Mouse (Mus musculus) kidney, embryonic 14.5 days (tissue): Measurements from ENCODE around the gene Faf1. TPM values are rescaled to one million over a fixed set of nuclear protein-coding genes. Genes with fewer than 3 reads are reported as not detected.

Experiments used
- ATAC-seq: fragments of 200-750 bp; cut with Nextera tagmentation; 2 replicates; pipeline ENCODE4 v1.8.0; 2017; ENCODE audit warnings: moderate number of reproducible peaks, mild to moderate bottlenecking, moderate TSS enrichment, moderate library complexity; ENCODE audit not compliant: low FRiP score, low TSS enrichment
- H3K27ac ChIP-seq: fragments of 300-500 bp; sonication (generic); 2 replicates; pipeline ENCODE4 v1.5.1; 2014; ENCODE audit warnings: low read depth, mild to moderate bottlenecking, low read length, moderate library complexity, mixed read lengths
- H3K27me3 ChIP-seq: fragments of 300-500 bp; sonication (generic); 2 replicates; pipeline ENCODE4 v1.6.1; 2014; ENCODE audit warnings: mild to moderate bottlenecking, low read length; ENCODE audit not compliant: control insufficient read depth, insufficient read depth
- H3K36me3 ChIP-seq: fragments of 300-500 bp; sonication (generic); 2 replicates; pipeline ENCODE4 v1.6.1; 2014; ENCODE audit warnings: low read length, mixed read lengths; ENCODE audit not compliant: control insufficient read depth, insufficient read depth
- H3K4me1 ChIP-seq: fragments of 300-500 bp; sonication (generic); 2 replicates; pipeline ENCODE4 v1.6.1; 2014; ENCODE audit warnings: low read length, mixed read lengths; ENCODE audit not compliant: control insufficient read depth, insufficient read depth
- H3K4me2 ChIP-seq: fragments of 300-500 bp; sonication (generic); replicated peaks from 2 replicates; pipeline ENCODE4 v1.6.1; 2014; ENCODE audit warnings: low read depth, mild to moderate bottlenecking, low read length
- H3K4me3 ChIP-seq: fragments of 300-500 bp; sonication (generic); 2 replicates; pipeline ENCODE4 v1.5.1; 2014; ENCODE audit warnings: mild to moderate bottlenecking, low read length
- H3K9ac ChIP-seq: fragments of 300-500 bp; sonication (generic); 2 replicates; pipeline ENCODE4 v1.6.1; 2014; ENCODE audit warnings: low read depth, mild to moderate bottlenecking, low read length, moderate library complexity
- H3K9me3 ChIP-seq: fragments of 300-500 bp; sonication (generic); 2 replicates; pipeline ENCODE4 v1.6.1; 2016; ENCODE audit warnings: low read length; ENCODE audit not compliant: control insufficient read depth
- WGBS: fragments of 180-500 bp; shearing (Covaris S2); extraction: QIAGEN DNeasy Blood & Tissue Kit; methylation state at CpG from one replicate; pipeline ENCODE4 v1.1.7; 2014; 5-methylcytosine and 5-hydroxymethylcytosine counted together
- polyA plus RNA-seq: library from polyadenylated mRNA; unstranded; fragments of >200 nt; fragmentation: Nextera tagmentation; extraction: Ambion mirVana; gene quantifications from 2 replicates; pipeline ENCODE4 v1.2.1, GENCODE M21; 2014

The Faf1 gene
- polyA plus RNA-seq, 1 experiment from 2014 or later = 34.3 TPM

DNA sequence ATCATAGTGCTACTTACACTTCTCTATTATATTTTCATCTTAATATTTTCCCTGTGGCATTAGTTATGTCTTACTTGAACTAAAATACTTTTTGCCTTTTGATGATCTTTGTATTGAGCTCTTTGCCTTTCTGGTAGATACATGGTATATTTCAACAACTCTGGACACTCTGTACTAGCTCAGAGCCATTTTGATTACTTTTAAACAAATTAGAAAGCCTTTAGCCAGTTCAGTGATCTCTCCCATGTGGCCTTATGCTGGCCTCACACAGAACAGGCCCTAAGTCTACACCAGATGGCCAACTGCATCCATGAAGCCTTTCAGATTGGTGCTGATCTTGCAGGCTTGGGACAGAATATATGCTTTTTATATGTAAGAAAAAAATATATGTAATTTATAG is 23.1 kb upstream of the Faf1 start:
- Histone ChIP-seq H3K4me1 (peaks cover 8% of the 10 kb centered on the region; the same call in 1 of the 2 replicates), H3K36me3 (no peaks in the 10 kb centered on the region), H3K4me2 (no peak overlapping the region), H3K27me3 (peaks cover 51% of the 10 kb centered on the region), H3K27ac (no peak overlapping the region), H3K9ac (no peak overlapping the region), H3K9me3 (no peaks in the 10 kb centered on the region), H3K4me3 (no peak overlapping the region)
- ATAC-seq = no peak

DNA sequence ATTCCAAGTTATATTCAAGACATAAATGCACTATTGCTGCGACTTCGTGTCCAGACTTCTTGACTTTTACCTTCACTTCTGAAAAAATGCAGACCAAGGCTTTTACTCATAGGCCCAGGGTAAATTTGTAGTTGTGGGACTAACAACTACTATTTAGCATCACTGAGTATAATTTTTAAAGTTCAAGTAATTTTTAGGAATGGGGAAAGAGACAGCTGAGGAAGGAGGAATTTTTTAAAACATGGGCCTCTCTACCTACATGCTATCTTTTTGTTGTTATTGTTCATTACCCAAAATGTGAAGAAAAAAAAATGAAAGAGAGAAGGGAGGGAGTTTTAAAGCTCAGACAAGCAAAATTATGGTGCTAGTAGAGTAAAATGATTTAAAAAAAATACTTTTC is 21.7 kb upstream of the Faf1 start:
- H3K27ac ChIP-seq = no peak overlapping the region
- no peaks in the 10 kb centered on the region for H3K36me3 ChIP-seq
- ATAC-seq = no peak
- H3K27me3 ChIP-seq = peaks cover 63% of the 10 kb centered on the region
- H3K4me1 ChIP-seq = peaks cover 8% of the 10 kb centered on the region; the same call in 1 of the 2 replicates
- WGBS = 53% methylated on average over 2 of the region's 2 CpGs
- H3K4me2 ChIP-seq = no peak overlapping the region
- H3K9me3 ChIP-seq = no peaks in the 10 kb centered on the region
- H3K9ac ChIP-seq = no peak overlapping the region
- no peak overlapping the region for H3K4me3 ChIP-seq

DNA sequence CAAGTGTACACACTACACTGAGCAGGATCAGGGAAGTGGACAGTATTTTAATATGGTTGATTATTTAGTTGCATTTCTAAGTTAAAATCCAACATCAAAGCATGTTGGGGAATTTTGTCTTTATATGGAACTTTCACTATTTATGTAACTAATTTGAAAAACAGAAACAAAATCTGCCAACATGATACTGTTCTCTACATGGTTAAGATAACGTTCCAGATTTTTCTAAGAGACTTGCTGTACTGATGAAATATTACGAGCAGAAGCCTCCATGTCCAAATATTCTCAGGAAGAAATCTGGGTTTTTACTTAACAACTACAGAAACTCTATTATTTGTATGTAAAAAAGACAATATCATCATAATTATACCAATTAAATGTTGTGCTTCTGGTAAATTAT is 20.6 kb upstream of the Faf1 start:
- WGBS = 42% methylated on average over 2 of the region's 2 CpGs
- H3K27ac ChIP-seq = no peak overlapping the region
- no peak for ATAC-seq
- H3K9me3 ChIP-seq = no peaks in the 10 kb centered on the region
- no peak overlapping the region for H3K9ac ChIP-seq
- no peak overlapping the region for H3K4me3 ChIP-seq
- H3K36me3 ChIP-seq = no peaks in the 10 kb centered on the region
- peaks cover 8% of the 10 kb centered on the region; the same call in 1 of the 2 replicates for H3K4me1 ChIP-seq
- H3K4me2 ChIP-seq = no peak overlapping the region
- H3K27me3 ChIP-seq = peaks cover 71% of the 10 kb centered on the region

DNA sequence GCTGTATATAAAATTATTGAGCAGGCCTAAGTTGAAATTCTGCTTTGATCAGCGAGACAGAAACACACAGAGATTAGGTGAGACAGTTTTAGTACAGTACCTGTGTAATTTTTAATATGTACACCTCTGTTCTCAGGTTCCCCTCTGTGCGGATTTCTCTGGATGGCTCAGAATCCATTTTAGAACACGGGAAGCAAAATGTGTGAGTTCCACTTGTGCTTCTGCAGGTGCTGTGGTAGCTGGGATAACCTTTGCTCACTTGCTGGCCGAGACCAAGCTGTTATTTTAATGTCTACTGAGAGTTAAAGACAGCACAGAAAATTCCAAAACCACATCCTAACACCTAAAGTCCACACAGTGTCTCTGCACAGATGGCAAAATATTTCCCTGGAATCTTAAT is 20.1 kb upstream of the Faf1 start:
- Histone ChIP-seq H3K27me3 (peaks cover 76% of the 10 kb centered on the region), H3K27ac (no peak overlapping the region)

DNA sequence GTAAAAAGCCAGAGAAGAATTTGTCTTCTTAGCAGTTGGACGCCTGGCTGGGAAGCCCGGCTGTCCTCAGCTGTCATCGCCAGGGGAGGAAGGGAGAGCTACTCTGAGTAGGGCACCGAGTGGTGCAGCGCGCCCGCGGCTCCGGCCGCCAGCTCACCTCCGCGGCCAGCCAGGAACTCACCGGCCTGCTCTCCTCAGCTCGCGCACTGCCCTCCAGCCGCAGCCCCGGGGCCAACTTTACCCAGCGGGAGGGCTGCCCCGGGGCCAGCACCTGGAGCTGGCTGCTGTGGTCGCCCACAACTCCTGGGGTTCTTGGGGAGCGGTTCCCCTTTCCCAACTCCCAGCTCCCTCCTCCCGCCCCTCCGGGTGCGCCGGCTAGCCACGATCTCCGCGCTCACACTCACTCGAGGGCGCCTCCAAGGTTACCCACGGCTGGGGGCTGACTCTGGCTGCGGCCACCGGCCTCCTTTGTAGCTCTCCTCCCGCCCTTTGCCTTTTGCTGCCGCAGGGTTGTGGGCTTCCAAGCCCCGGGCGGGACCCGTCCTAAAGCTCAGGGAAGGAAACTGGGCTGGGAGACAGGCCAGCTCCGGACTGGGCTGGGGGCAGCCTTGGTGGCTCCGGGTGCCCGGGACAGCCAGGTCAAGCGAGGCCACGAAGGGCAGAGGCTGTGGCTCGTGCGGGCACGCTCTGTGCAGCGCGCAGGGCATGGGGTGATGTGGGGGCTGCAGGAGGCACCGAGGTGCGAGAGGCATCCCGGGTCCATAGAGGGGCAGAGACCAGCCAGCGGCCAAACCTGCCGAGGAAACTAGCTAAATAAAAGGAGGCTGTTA is 19.2 kb upstream of the Faf1 start:
- Histone ChIP-seq H3K9me3 (no peaks in the 10 kb centered on the region), H3K4me2 (peak overlapping the region; percentile 44), H3K9ac (no peak overlapping the region), H3K4me1 (peaks cover 8% of the 10 kb centered on the region; the same call in 1 of the 2 replicates), H3K4me3 (peak overlapping the region; percentile 31), H3K36me3 (no peaks in the 10 kb centered on the region), H3K27ac (no peak overlapping the region), H3K27me3 (peaks cover 77% of the 10 kb centered on the region)
- peak; percentile 84 for ATAC-seq
- WGBS = 0% methylated on average over 45 of the region's 53 CpGs

More for the DNA sequence above, 20.1 kb upstream of the Faf1 start:
- H3K4me3 ChIP-seq = no peak overlapping the region
- H3K4me2 ChIP-seq = no peak overlapping the region
- peaks cover 8% of the 10 kb centered on the region; the same call in 1 of the 2 replicates for H3K4me1 ChIP-seq
- 3% methylated on average over 4 of the region's 4 CpGs for WGBS
- no peak overlapping the region for H3K9ac ChIP-seq
- H3K36me3 ChIP-seq = no peaks in the 10 kb centered on the region
- ATAC-seq = no peak
- H3K9me3 ChIP-seq = no peaks in the 10 kb centered on the region

DNA sequence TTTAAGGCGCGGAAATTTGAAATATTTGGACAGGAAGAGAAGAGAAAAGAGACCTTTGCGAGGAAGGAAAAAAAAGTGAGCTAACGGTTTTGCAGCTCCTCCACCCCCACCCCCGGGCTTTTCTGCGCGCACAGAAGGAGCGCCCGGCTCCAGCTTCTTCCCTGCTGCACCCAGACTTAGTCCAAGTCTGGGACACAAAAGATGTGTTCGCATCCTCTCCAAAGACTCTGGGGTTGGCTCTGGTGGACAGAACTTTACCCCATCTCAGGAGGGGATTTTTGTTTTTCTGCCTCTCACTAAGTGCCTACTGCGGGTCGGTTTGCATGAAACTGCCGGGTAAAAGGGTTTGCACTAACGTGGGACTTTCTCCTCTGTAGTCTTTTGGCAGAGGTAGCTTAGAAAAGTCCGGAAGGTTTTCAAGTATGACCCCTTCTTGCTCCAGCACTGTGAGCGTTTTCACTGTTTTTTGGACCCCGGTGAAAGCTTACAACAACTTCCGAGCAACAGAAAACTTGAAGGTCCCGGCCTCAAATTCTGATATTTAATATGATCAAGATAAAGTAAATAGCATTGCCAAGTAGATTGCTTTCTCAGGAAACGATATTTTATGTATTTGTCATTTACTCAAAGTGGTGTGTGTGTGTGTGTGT is 18.4 kb upstream of the Faf1 start:
- Histone ChIP-seq H3K4me1 (peaks cover 8% of the 10 kb centered on the region; the same call in 1 of the 2 replicates), H3K36me3 (no peaks in the 10 kb centered on the region), H3K9ac (no peak overlapping the region), H3K9me3 (no peaks in the 10 kb centered on the region), H3K27me3 (peaks cover 81% of the 10 kb centered on the region), H3K27ac (no peak overlapping the region), H3K4me2 (no peak overlapping the region), H3K4me3 (peak overlapping the region; percentile 31)
- 0 out of 2 replicates have a peak, but pooled peaks have one; percentile 10 for ATAC-seq
- 1% methylated on average over 20 of the region's 20 CpGs for WGBS

DNA sequence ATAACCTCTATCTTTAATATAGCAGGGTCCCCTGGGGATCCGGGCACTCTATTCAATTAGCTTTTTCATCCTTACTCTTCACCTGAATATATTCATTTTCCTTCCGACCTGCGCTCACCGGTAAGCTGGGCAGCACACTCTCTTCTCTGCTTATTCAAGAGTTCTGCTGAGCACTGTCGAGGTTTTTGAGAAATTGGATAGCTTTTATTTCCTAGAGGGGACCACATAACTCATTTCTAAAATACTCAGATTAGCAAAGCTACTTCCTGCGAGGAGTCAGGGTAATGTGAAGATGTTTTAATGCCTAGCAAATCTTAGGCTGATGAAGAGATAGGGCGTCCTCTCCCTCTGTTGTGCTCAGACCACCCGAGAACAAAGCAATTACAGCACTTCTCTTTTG is 17.6 kb upstream of the Faf1 start:
- WGBS = 0% methylated on average over 8 of the region's 8 CpGs
- ATAC-seq = no peak
- Histone ChIP-seq H3K4me3 (no peak overlapping the region), H3K36me3 (no peaks in the 10 kb centered on the region), H3K9ac (no peak overlapping the region), H3K27ac (no peak overlapping the region), H3K4me1 (peaks cover 8% of the 10 kb centered on the region; the same call in 1 of the 2 replicates), H3K9me3 (no peaks in the 10 kb centered on the region), H3K4me2 (no peak overlapping the region), H3K27me3 (peaks cover 77% of the 10 kb centered on the region)

DNA sequence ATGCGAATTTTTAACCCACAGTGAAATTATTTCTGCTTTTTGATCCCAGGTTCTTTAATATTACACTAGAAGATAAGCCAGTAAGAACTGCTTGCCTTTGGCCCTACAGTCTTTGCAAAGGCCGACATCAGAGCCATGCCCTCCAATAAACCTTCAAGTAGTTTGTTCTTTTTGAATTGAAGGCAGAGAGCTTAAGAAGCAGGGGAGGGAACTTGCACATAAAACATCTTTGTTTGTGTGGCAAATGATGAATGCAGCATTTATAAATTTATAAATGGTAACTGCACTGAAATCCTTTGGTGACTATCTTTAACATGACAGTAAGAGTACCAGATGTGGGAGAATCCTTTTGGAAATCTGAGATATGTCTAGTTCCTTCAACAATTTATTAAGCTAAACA is 16.8 kb upstream of the Faf1 start:
- H3K27ac ChIP-seq = no peak overlapping the region
- H3K4me1 ChIP-seq = peaks cover 8% of the 10 kb centered on the region; the same call in 1 of the 2 replicates
- H3K9ac ChIP-seq = no peak overlapping the region
- no peaks in the 10 kb centered on the region for H3K9me3 ChIP-seq
- no peak overlapping the region for H3K4me3 ChIP-seq
- WGBS = 11% methylated on average over 2 of the region's 2 CpGs
- no peaks in the 10 kb centered on the region for H3K36me3 ChIP-seq
- no peak overlapping the region for H3K4me2 ChIP-seq
- H3K27me3 ChIP-seq = peaks cover 70% of the 10 kb centered on the region
- ATAC-seq = no peak

DNA sequence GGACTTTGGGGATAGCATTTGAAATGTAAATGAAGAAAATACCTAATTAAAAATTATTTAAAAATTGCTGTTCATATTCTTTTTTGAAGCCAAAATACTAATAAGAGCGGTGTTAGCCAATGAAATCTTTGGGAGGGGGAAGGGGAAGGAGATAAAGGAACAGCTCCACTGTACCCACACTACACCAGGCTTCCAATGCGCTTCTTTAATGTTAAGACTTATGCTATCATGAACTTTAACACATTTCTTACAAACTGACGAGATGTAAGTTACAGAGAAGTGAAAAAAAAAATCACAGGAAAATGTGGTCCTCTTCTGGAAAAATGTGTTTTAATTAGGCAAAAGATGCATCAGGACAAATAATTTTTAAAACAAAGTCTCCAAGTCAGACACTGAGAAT is 15.8 kb upstream of the Faf1 start:
- WGBS = 9% methylated on average over 3 of the region's 3 CpGs
- Histone ChIP-seq H3K4me2 (no peak overlapping the region), H3K36me3 (no peaks in the 10 kb centered on the region), H3K4me3 (no peak overlapping the region), H3K27ac (no peak overlapping the region), H3K27me3 (peaks cover 69% of the 10 kb centered on the region), H3K9ac (no peak overlapping the region), H3K9me3 (no peaks in the 10 kb centered on the region), H3K4me1 (peaks cover 9% of the 10 kb centered on the region; the same call in 1 of the 2 replicates)
- no peak for ATAC-seq
